Mouse (Mus musculus) cerebellum, postnatal 36 days (tissue): ENCODE measurements around the gene Trafd1.

Source experiments
- DNase-seq, 2 experiments: peaks; one replicate each; pipeline ENCODE4 v3.0.0; 2021 to 2022; ENCODE audit warnings: mixed read lengths in 2 of 2

Trafd1 gene

DNA sequence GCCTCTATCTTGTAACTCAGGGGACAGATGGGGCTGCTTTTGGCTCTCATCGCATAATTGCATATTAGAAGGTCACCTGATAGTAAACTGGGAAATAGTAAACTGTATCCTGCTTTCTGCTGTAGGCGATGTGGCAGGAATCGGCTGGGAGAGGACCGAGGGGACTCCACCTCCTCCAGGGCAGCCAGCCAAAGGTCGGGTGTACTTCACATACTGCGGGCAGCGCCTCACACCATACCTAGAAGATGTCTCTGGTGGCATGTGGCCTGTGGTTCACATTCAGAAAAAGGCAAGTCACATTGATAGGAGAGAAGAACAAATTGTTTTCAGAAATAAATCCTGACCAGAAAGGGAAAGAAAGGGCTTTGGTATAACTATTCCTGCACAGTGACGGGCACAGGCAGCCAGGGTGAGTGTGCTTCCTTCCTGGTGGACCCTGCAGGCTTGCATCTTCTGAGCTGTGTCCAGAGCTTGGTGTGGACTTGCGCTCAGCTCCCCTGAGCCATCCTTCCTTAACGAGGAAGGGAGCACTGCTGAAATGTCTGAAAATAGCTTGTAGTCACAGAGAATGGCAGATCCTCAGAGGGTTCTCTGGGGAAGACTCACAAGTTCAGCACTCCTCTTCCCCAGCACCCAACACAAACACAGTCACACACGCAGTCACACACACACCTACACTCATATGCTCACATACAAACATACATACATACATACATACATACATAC lies 55.9 kb downstream of the Trafd1 start:
- DNase-seq: no peak

DNA sequence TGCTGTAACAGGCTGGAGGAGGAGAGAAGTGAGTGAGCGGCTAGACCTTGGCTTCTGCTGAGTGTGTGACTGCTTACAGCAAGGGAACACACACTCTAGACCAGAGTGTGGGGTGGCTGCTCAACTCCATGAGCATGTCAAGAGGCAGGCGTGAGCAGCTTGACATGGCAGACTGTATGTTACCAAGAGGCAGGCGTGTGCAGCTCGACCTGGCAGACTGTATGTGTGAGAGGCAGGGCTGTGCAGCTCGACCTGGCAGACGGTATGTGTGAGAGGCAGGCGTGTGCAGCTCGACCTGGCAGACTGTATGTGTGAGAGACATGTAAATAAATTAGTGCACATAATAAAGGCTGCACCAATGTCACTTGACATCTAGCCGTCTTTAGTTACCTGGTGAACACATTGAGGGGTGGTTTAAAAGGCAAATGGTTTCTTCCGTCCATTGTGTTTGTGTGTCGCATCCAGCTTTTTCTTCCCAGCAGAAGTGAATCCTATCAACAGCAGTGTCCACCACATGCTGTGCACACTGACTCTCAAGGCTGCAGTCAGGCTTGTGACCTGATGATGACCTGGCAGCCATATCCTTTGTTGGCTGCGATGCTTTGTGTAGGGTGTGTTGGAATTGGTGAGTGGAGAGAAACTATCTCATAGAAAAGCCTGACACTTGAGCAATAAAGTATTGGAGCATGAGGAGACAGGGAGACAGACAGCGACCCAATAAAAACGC lies 59.2 kb downstream of the Trafd1 start:
- DNase-seq: no peak
